Mouse (Mus musculus): ENCODE measurements around the gene Mknk2. TPM values are rescaled to one million over a fixed set of nuclear protein-coding genes. Genes with fewer than 3 reads are reported as not detected.

The Mknk2 gene
- polyA plus RNA-seq (2012; rRNA removed; ENCODE audit: low replicate concordance): 147 TPM in 2 replicates

DNA sequence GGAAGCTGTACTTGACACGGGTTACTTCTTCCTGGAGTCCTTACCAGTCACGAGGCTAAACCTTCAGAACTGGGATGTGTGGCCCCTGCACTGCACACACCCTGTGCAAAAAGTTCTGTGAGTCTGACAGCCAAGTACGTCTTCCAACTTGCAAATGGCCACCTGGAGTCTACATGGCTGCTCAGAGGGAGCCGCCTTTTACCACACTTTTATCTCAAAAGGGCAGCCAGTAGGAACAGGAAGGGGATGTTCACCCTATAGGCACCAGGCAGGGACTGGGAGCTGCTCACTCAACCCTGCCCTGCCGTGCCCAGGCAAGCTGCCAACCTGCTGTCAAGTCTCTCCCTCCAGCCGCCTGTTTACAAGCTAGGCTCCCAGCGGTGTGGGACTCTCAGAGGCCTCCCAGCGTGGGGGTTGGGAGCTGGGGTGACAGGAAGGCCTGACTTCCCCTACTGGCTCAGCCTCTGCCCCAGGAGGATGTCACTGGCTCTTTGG, at the start of gene Mknk2:
Mknk2 (minus strand) TSS at position 171 of the 495 bp plus-strand sequence.

DNA sequence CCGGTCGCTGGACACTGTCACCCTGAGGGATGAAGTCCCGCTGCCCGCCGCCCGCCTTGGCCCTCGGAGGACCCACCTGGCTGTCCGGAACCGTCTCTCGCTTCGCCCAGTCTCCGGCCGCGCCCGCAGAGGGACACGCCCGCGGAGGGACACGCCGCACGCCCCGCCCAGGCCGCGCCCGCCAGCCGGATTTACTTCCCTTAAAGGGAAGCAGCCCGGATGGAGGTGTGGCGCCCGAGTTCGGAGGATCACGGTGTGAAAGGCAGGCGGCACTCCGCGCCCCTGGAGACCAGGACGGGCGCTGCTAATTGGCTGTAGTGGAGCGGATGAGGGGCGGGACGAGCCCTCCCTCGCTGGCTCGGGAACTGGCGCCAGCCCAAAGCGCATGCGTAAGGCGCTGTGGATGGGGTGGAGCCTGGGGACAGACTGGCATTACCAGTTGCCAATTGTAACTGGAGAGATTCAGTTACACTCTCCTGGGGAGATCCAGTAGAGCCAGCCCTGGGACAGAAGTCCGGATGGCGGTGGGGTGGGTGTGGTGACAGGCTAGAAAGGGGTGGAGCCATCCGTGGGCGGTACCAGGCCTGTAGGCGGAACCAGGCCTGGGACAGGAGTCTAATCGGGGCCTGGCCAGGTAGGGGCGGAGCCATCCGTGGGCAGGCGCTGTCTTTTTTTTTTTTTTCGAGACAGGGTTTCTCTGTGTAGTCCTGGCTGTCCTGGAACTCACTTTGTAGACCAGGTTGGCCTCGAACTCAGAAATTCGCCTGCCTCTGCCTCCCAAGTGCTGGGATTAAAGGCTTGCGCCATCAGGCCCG, 24.0 kb upstream of the Mknk2 start, which contains the start of the genes Mob3a and Izumo4:
Mob3a (minus strand) TSS at position 257 of the 815 bp plus-strand sequence.
Izumo4 (plus strand) TSS at position 464 of the 815 bp plus-strand sequence.

DNA sequence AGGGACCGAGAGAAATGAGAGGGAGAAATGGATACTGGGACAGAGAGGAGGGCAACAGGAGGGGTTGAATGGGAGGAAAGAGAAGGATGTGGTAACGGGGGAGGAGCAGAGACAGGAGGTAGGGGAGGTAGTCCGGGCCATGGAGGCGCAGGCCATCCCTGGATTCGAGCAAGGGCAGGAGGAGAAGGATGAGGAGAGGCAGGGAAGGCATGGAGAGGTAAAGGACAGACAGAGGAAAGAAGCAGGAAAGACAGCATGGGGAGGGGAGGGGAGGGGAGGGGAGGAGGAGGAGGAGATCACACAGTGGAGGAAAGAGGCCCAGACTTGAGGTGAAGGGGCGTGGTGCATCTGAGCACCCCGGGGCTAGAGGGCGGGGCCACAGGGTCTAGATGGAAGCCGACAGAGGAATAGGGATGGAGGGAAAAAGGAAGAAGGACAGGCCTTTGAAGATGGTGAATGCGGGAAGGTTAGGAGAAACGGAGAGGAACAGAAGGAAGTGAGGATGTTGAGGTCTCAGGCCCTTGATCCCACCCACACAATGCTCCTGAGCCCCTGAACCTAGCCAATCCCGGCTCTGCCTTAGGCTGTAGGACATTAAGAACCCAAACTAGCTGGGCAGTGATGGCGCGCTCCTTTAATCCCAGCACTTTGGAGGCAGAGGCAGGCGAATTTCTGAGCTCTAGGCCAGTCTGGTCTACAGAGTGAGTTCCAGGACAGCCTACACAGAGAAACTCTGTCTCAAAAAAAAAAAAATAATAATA, 20.9 kb downstream of the Mknk2 start, which contains the start of gene Btbd2:
Btbd2 (minus strand) TSS at position 209 of the 761 bp plus-strand sequence.

DNA sequence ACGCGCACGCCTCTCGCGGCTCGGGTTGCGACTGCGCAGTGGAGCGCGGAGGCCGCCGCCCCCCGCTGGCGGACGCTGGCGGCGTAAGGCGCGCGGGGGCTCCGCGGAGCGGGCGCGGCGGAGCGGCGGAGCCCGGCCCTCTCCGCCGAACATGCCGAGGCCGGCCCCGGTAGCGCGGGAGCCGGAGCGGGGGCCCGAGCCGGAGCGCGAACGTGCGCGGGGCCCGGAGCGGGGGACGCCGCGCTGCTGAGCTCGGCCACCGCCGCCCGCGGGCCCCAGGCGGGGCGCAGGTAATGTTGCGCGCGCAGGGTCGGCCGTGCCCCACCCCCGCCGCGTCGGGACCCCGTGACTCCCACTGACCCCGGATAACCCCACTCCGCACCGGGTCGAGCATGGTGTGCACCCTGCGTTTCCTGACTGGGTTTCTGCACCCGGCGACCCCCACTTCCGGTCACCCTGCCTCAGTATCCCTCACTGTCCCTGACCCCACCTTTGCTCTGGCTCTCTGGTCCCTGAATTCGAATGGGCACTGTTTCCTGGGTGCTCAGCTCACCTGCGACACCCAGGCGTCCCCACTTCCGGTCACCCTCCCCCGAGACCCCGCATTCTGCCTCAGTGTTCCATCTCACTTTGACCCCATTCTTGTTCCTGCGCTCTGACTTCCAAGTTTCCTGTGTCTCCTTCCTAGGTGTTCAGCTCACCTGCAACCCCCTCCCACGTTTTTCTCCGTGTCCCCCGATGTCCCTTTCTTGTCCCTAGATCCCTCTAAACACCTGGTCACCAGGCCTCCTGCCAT, 55.1 kb downstream of the Mknk2 start, which contains the start of gene Csnk1g2:
Csnk1g2 (plus strand) TSS at position 178 of the 796 bp plus-strand sequence.

Other genes starting within 250 kb of the Mknk2 start
- gene Tcf3, start 244.5 kb downstream of the Mknk2 start, polyA plus RNA-seq (2012; rRNA removed; ENCODE audit: low replicate concordance): 95.5 and 98.0 TPM in 2 replicates
- gene Onecut3, start 183.3 kb downstream of the Mknk2 start, polyA plus RNA-seq (2012; rRNA removed; ENCODE audit: low replicate concordance): 0.26 and 4.2 TPM in 2 replicates
- 0.02 TPM in 1 of 2 replicates, not detected in the other for gene Atp8b3, start 139.0 kb downstream of the Mknk2 start, polyA plus RNA-seq (2012; rRNA removed; ENCODE audit: low replicate concordance)
- 50.2 and 62.3 TPM in 2 replicates for gene Rexo1, start 116.6 kb downstream of the Mknk2 start, polyA plus RNA-seq (2012; rRNA removed; ENCODE audit: low replicate concordance)
- 22.7 and 36.3 TPM in 2 replicates for gene Klf16, start 100.8 kb downstream of the Mknk2 start, polyA plus RNA-seq (2012; rRNA removed; ENCODE audit: low replicate concordance)
- 502 and 1,087 TPM in 2 replicates for gene Abhd17a, start 87.8 kb downstream of the Mknk2 start, polyA plus RNA-seq (2012; rRNA removed; ENCODE audit: low replicate concordance)
- gene Scamp4, start 75.2 kb downstream of the Mknk2 start, polyA plus RNA-seq (2012; rRNA removed; ENCODE audit: low replicate concordance): 164 and 176 TPM in 2 replicates
- gene Adat3, start 75.2 kb downstream of the Mknk2 start, polyA plus RNA-seq (2012; rRNA removed; ENCODE audit: low replicate concordance): 23.9 and 33.1 TPM in 2 replicates
- gene Gm49322, start 72.1 kb downstream of the Mknk2 start, polyA plus RNA-seq (2012; rRNA removed; ENCODE audit: low replicate concordance): 1.7 and 2.4 TPM in 2 replicates
- gene Csnk1g2, start 55.3 kb downstream of the Mknk2 start, polyA plus RNA-seq (2012; rRNA removed; ENCODE audit: low replicate concordance): 194 and 256 TPM in 2 replicates
- gene Btbd2, start 21.0 kb downstream of the Mknk2 start, polyA plus RNA-seq (2012; rRNA removed; ENCODE audit: low replicate concordance): 70.9 and 83.2 TPM in 2 replicates
- gene Mob3a, start 23.9 kb upstream of the Mknk2 start, polyA plus RNA-seq (2012; rRNA removed; ENCODE audit: low replicate concordance): 28.1 and 37.8 TPM in 2 replicates
- gene Izumo4, start 24.1 kb upstream of the Mknk2 start, polyA plus RNA-seq (2012; rRNA removed; ENCODE audit: low replicate concordance): 20.8 and 44.8 TPM in 2 replicates
- gene Ap3d1, start 64.2 kb upstream of the Mknk2 start, polyA plus RNA-seq (2012; rRNA removed; ENCODE audit: low replicate concordance): 80.7 and 89.3 TPM in 2 replicates
- gene Dot1l, start 77.1 kb upstream of the Mknk2 start, polyA plus RNA-seq (2012; rRNA removed; ENCODE audit: low replicate concordance): 53.5 and 58.4 TPM in 2 replicates
- 50.6 and 68.2 TPM in 2 replicates for gene Sf3a2, start 120.1 kb upstream of the Mknk2 start, polyA plus RNA-seq (2012; rRNA removed; ENCODE audit: low replicate concordance)
- gene Plekhj1, start 120.5 kb upstream of the Mknk2 start, polyA plus RNA-seq (2012; rRNA removed; ENCODE audit: low replicate concordance): 44.6 and 62.2 TPM in 2 replicates
- 0.54 and 2.5 TPM in 2 replicates for gene Amh, start 127.1 kb upstream of the Mknk2 start, polyA plus RNA-seq (2012; rRNA removed; ENCODE audit: low replicate concordance)
- not detected in 2 replicates for gene Jsrp1, start 135.4 kb upstream of the Mknk2 start, polyA plus RNA-seq (2012; rRNA removed; ENCODE audit: low replicate concordance)
- gene Oaz1, start 148.5 kb upstream of the Mknk2 start, polyA plus RNA-seq (2012; rRNA removed; ENCODE audit: low replicate concordance): 955 and 1,664 TPM in 2 replicates
- 0.02 and 0.07 TPM in 2 replicates for gene Lingo3, start 165.9 kb upstream of the Mknk2 start, polyA plus RNA-seq (2012; rRNA removed; ENCODE audit: low replicate concordance)
- gene Lsm7, start 177.1 kb upstream of the Mknk2 start, polyA plus RNA-seq (2012; rRNA removed; ENCODE audit: low replicate concordance): 89.4 and 104 TPM in 2 replicates
- 80.9 and 86.1 TPM in 2 replicates for gene Sppl2b, start 177.2 kb upstream of the Mknk2 start, polyA plus RNA-seq (2012; rRNA removed; ENCODE audit: low replicate concordance)
- 0.78 and 3.7 TPM in 2 replicates for gene Tmprss9, start 193.7 kb upstream of the Mknk2 start, polyA plus RNA-seq (2012; rRNA removed; ENCODE audit: low replicate concordance)
- 217 and 283 TPM in 2 replicates for gene Timm13, start 222.9 kb upstream of the Mknk2 start, polyA plus RNA-seq (2012; rRNA removed; ENCODE audit: low replicate concordance)
- gene Lmnb2, start 240.1 kb upstream of the Mknk2 start, polyA plus RNA-seq (2012; rRNA removed; ENCODE audit: low replicate concordance): 30.0 and 34.9 TPM in 2 replicates